Mouse (Mus musculus): ENCODE data around the gene Dmd. TPM values are rescaled to one million over a fixed set of nuclear protein-coding genes. Genes with fewer than 3 reads are reported as not detected.

Dmd gene
- total and polyA plus RNA-seq, 2 experiments from 2014 or later, result 17.1 to 55.1 TPM

DNA sequence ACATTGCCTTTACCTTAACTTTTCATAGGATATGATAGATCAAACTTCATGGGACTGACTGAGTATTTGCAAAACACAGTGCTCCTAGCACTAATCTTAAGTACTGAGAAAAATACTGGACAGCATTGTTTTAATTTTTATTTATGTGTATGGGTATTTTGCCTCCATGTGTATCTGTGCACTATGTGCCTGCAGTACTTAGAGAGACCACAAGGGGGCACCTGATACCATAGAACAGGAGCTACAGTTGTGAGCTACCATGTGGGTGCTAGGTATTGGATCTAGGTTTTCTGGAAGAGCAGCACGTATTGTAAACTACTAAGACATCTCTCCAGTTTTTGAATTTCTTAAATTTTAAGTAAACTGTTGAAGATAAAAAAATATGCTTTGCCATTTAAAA is 1505.8 kb downstream of the Dmd start:
- Histone ChIP-seq H3K9ac (no peak overlapping the region), H3K4me3 (ENCODE audit: low read depth, low read length) (no peak overlapping the region), H3K27me3 (ENCODE audit: insufficient read depth, low read length) (no peaks in the 10 kb centered on the region), H3K36me3 (ENCODE audit: insufficient read depth) (no peaks in the 10 kb centered on the region), H3K4me2 (ENCODE audit: low read depth) (no peak overlapping the region), H3K9me3 (ENCODE audit: low read length) (no peaks in the 10 kb centered on the region), H3K4me1 (ENCODE audit: insufficient read depth) (no peaks in the 10 kb centered on the region), H3K27ac (ENCODE audit: low read depth, low read length) (no peak overlapping the region)
- TF ChIP-seq CTCF (IDR thresholded peaks at IDR 0.05; ENCODE audit: low read depth), result peak; percentile 30; the same call in 1 of the 2 replicates
- WGBS, result 73% methylated on average over 1 of the region's 1 CpGs
- no peak for DNase-seq
- ATAC-seq, result no peak

DNA sequence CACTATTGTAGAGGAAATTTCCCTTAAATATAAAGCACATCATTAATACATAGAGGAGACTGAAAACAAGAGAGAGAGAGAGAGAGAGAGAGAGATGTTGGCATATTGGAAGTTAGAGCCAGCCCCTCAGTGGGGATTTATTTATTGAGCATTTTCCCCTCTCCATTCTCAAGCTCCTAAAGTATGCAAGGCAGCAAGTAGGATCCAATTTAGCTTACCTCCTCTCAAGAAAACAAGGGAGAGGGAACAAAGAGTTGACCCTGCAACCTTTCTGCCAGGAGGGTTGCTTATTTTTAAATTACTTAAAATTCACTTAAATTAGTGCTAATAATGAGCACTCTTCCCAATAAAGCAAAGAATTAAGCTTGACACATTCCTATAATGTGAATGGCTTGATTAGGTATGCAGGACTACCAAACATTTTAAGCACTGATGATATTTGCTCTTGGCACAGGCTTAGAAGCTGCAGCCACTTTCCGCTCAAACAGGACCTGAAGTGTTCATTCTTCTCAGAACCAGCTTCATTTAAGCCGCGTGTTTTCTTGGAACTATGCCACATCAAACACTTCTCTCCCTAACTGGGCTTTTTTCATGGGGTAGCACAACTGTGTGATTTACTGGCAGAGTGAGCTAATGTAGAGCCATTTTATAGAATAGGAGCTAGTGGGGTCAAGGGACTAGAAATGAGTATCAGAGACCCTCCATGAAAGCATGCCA is 1566.1 kb downstream of the Dmd start:
- ATAC-seq (no peak), DNase-seq (peak; percentile 8)
- H3K27me3 ChIP-seq (ENCODE audit: insufficient read depth, low read length), result no peaks in the 10 kb centered on the region
- WGBS, result 31% methylated on average over 3 of the region's 3 CpGs
- no peak overlapping the region for H3K4me2 ChIP-seq (ENCODE audit: low read depth)
- no peak overlapping the region for H3K9ac ChIP-seq
- TF ChIP-seq CTCF (IDR thresholded peaks at IDR 0.05; ENCODE audit: low read depth), result no peak
- H3K9me3 ChIP-seq (ENCODE audit: low read length), result no peaks in the 10 kb centered on the region
- no peak overlapping the region for H3K27ac ChIP-seq (ENCODE audit: low read depth, low read length)
- H3K4me1 ChIP-seq (ENCODE audit: insufficient read depth), result no peaks in the 10 kb centered on the region
- no peak overlapping the region for H3K4me3 ChIP-seq (ENCODE audit: low read depth, low read length)
- no peaks in the 10 kb centered on the region for H3K36me3 ChIP-seq (ENCODE audit: insufficient read depth)

DNA sequence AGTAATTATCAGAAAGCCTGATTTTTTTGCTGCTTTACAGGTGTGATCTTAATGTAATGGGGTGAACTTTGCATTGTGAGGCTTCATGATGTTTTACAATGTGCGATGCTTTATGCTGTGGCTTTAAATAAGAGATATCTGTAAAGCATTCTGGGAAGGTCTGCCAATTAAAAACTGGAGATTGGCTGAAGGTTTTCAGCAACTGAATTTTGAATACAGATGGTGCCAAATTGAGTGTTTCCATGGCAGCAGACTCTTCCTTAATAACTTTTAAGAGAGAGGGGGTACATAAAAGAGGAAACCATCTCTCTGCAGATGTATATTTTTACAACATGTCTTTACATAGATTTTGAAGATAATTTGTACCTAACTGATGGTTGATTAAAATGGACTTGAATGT is 1603.3 kb downstream of the Dmd start:
- TF ChIP-seq CTCF (IDR thresholded peaks at IDR 0.05; ENCODE audit: low read depth), result no peak
- Histone ChIP-seq H3K4me2 (ENCODE audit: low read depth) (no peak overlapping the region), H3K27me3 (ENCODE audit: insufficient read depth, low read length) (no peaks in the 10 kb centered on the region), H3K4me3 (ENCODE audit: low read depth, low read length) (no peak overlapping the region), H3K9me3 (ENCODE audit: low read length) (no peaks in the 10 kb centered on the region), H3K36me3 (ENCODE audit: insufficient read depth) (no peaks in the 10 kb centered on the region), H3K9ac (no peak overlapping the region), H3K27ac (ENCODE audit: low read depth, low read length) (no peak overlapping the region), H3K4me1 (ENCODE audit: insufficient read depth) (no peaks in the 10 kb centered on the region)
- 55% methylated on average over 1 of the region's 1 CpGs for WGBS
- ATAC-seq (no peak), DNase-seq (peak; percentile 36)

DNA sequence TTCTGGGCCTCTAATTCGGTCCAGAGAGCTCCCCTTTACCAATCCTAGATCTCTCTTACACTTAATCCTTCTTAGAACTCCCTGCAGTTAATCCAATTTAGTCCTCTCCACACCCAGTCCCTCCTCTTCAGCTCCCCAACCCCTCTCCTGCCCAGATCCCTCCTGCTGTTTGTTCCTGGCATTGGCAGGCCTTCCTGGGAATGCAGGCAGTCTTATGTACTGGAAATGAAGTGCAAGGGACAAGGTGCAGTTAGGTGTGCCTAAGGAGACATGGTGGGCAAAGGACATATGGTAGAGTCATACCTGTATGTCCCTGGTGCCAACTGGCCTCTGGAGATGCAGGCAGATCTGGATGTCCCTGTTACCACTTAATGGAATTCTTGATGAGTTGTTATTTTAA is 1604.8 kb downstream of the Dmd start:
- ATAC-seq (no peak), DNase-seq (no peak)
- Histone ChIP-seq H3K9ac (no peak overlapping the region), H3K4me3 (ENCODE audit: low read depth, low read length) (no peak overlapping the region), H3K9me3 (ENCODE audit: low read length) (no peaks in the 10 kb centered on the region), H3K36me3 (ENCODE audit: insufficient read depth) (no peaks in the 10 kb centered on the region), H3K27me3 (ENCODE audit: insufficient read depth, low read length) (no peaks in the 10 kb centered on the region), H3K4me1 (ENCODE audit: insufficient read depth) (no peaks in the 10 kb centered on the region), H3K4me2 (ENCODE audit: low read depth) (no peak overlapping the region), H3K27ac (ENCODE audit: low read depth, low read length) (no peak overlapping the region)
- WGBS, result 5% methylated on average over 1 of the region's 1 CpGs
- TF ChIP-seq CTCF (IDR thresholded peaks at IDR 0.05; ENCODE audit: low read depth), result no peak

DNA sequence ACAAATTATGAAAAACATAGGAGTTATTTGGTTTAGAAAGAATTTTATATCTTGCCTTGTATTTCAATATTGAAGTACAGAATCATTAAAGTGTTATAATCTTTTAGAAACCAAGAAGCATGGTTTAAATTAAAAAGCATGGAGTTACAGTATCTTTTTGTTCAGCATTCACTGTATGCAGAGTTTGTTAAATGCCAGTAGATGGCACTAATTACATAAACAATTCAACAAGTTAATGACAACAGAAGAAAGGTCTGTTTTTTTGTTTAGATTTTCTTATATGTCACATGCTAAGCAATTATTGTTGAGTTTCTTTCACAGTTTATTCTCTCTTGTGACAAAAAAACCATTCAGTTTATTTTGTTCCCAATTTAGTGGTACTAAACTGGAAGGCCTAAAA is 1649.8 kb downstream of the Dmd start:
- Histone ChIP-seq H3K27me3 (ENCODE audit: insufficient read depth, low read length) (no peaks in the 10 kb centered on the region), H3K9ac (no peak overlapping the region), H3K27ac (ENCODE audit: low read depth, low read length) (no peak overlapping the region), H3K4me3 (ENCODE audit: low read depth, low read length) (no peak overlapping the region), H3K4me2 (ENCODE audit: low read depth) (no peak overlapping the region), H3K36me3 (ENCODE audit: insufficient read depth) (no peaks in the 10 kb centered on the region), H3K4me1 (ENCODE audit: insufficient read depth) (no peaks in the 10 kb centered on the region), H3K9me3 (ENCODE audit: low read length) (no peaks in the 10 kb centered on the region)
- DNase-seq, result no peak
- no peak for TF ChIP-seq CTCF (IDR thresholded peaks at IDR 0.05; ENCODE audit: low read depth)
- ATAC-seq, result no peak

DNA sequence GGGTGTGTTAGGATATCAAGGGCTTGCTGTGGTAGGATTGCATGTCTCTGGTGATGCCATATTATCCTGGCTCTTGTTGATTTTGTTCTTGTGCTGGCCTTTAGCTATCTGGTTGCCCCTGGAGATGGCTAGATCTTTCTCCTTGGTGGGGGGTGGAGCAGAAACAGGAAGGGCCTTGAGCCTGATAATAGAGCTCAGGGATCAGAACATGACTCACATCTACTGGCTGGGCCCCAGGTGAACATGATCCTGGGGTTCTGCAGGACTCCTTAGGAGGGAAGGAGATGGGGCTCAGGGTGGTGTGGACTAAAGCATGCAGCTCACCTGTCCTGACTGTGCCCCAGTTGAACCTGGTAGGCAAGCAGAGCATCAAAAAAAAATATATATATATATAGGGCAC is 1691.8 kb downstream of the Dmd start:
- no peaks in the 10 kb centered on the region for H3K9me3 ChIP-seq (ENCODE audit: low read length)
- no peak overlapping the region for H3K4me2 ChIP-seq (ENCODE audit: low read depth)
- H3K27ac ChIP-seq (ENCODE audit: low read depth, low read length), result no peak overlapping the region
- ATAC-seq, result no peak
- DNase-seq, result no peak
- no peak for TF ChIP-seq CTCF (IDR thresholded peaks at IDR 0.05; ENCODE audit: low read depth)
- no peaks in the 10 kb centered on the region for H3K4me1 ChIP-seq (ENCODE audit: insufficient read depth)
- no peak overlapping the region for H3K9ac ChIP-seq
- H3K4me3 ChIP-seq (ENCODE audit: low read depth, low read length), result no peak overlapping the region
- no peaks in the 10 kb centered on the region for H3K36me3 ChIP-seq (ENCODE audit: insufficient read depth)
- no peaks in the 10 kb centered on the region for H3K27me3 ChIP-seq (ENCODE audit: insufficient read depth, low read length)

DNA sequence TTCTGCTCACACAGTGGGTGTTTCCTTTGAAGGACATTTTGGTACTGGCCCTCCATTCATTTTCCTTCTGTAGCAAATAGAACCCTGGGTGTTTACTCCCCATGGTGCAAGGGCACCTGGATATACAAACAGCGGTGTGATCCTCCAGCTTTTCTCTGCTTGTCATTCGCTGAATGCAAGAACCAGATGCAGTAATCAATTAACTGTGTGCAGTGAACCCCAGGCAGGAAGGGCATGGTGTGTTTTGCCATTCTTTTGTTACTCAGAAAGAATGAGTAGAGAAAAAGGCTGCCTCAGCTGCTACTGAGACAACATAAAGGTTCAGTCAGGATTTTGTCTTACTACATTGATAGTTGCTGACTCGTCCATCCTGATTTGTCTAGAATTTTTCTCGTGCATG is 1799.0 kb downstream of the Dmd start:
- TF ChIP-seq CTCF (IDR thresholded peaks at IDR 0.05; ENCODE audit: low read depth), result no peak
- DNase-seq (no peak), ATAC-seq (no peak)
- H3K27ac ChIP-seq (ENCODE audit: low read depth, low read length), result no peak overlapping the region
- no peaks in the 10 kb centered on the region for H3K27me3 ChIP-seq (ENCODE audit: insufficient read depth, low read length)
- H3K36me3 ChIP-seq (ENCODE audit: insufficient read depth), result no peaks in the 10 kb centered on the region
- no peaks in the 10 kb centered on the region for H3K4me1 ChIP-seq (ENCODE audit: insufficient read depth)
- no peak overlapping the region for H3K4me3 ChIP-seq (ENCODE audit: low read depth, low read length)
- no peaks in the 10 kb centered on the region for H3K9me3 ChIP-seq (ENCODE audit: low read length)
- no peak overlapping the region for H3K4me2 ChIP-seq (ENCODE audit: low read depth)
- no peak overlapping the region for H3K9ac ChIP-seq
- WGBS, result 30% methylated on average over 4 of the region's 4 CpGs

All from forebrain, postnatal 0 days (tissue).